In genomic region chr5:30738127-30738828, GRCm38 (mm10) we compare ENCODE assay signal across 10 mouse cellular contexts. TPM values are rescaled to one million over a fixed set of nuclear protein-coding genes. Genes with fewer than 3 reads are reported as not detected.
A peak's percentile ranks its signal among the peaks of the same experiment; 100 is the strongest.
DNase-seq lines count a peak whose midpoint lies in the region; ATAC-seq lines count a peak whose summit lies in the region.
"Had no signal": no experiment of that assay in that cellular context is flagged by ENCODE, and none has a peak within 500 bp of the region (broad histone marks: within the 10 kb centered on the region; RNA-seq: fewer than 3 reads in every experiment).

No protein-coding gene starts in this region.

- H3K27me3 ChIP-seq in forebrain, embryonic 16.5 days (replicated peaks; ENCODE audit: control insufficient read depth, insufficient read depth, low read length), result no peaks in the 10 kb centered on the region
- H3K27me3 ChIP-seq in midbrain, embryonic 14.5 days (ENCODE audit: control insufficient read depth, insufficient read depth, low read length), result no peaks in the 10 kb centered on the region

- no peak overlapping the region for H3K9ac ChIP-seq in forebrain, embryonic 16.5 days (replicated peaks; ENCODE audit: low read depth, low read length)
- peak overlapping the region; percentile 20; the same call in 1 of the 2 replicates for H3K9ac ChIP-seq in midbrain, embryonic 14.5 days (replicated peaks; ENCODE audit: low read length)

- H3K36me3 ChIP-seq in forebrain, embryonic 16.5 days (ENCODE audit: control insufficient read depth, insufficient read depth), result no peaks in the 10 kb centered on the region; the same call in 1 of the 2 replicates
- peaks cover 23% of the 10 kb centered on the region for H3K36me3 ChIP-seq in midbrain, embryonic 14.5 days (ENCODE audit: control insufficient read depth, insufficient read depth, low read length)
- H3K36me3 ChIP-seq: G1E had no signal

- no peaks in the 10 kb centered on the region for H3K9me3 ChIP-seq in forebrain, embryonic 16.5 days (ENCODE audit: control insufficient read depth, low read length)
- no peaks in the 10 kb centered on the region for H3K9me3 ChIP-seq in midbrain, embryonic 14.5 days (ENCODE audit: control insufficient read depth, low read length)
- H3K9me3 ChIP-seq: G1E had no signal

- peak overlapping the region; percentile 89 for H3K27ac ChIP-seq in forebrain, embryonic 16.5 days (ENCODE audit: low read length)
- H3K27ac ChIP-seq in midbrain, embryonic 14.5 days (replicated peaks; ENCODE audit: low read depth, low read length), result peak overlapping the region; percentile 56
- H3K27ac ChIP-seq: macrophage had no signal

- H3K4me2 ChIP-seq in forebrain, embryonic 16.5 days (ENCODE audit: low read length), result peak overlapping the region; percentile 26
- peak overlapping the region; percentile 17; the same call in 1 of the 2 replicates for H3K4me2 ChIP-seq in midbrain, embryonic 14.5 days (ENCODE audit: low read length)

- peaks cover 58% of the 10 kb centered on the region for H3K4me1 ChIP-seq in forebrain, embryonic 16.5 days (replicated peaks; ENCODE audit: control insufficient read depth, insufficient read depth, low read length)
- H3K4me1 ChIP-seq in midbrain, embryonic 14.5 days (ENCODE audit: control insufficient read depth, insufficient read depth, low read length), result peaks cover 27% of the 10 kb centered on the region

- DNase-seq in gastrocnemius, postnatal 25 days, result peak; percentile 16
- DNase-seq in gastrocnemius, postnatal 4 days (ENCODE audit: low spot score in 2 of 2), result no peak
- DNase-seq in R1 (ENCODE audit: low read depth, low spot score), result peak; percentile 18
- DNase-seq in midbrain, embryonic 14.5 days, result peak; percentile 26
- no peak for DNase-seq in thymus, postnatal 4 days
- DNase-seq in retina, embryonic 14.5 days (ENCODE audit: low spot score), result no peak
- DNase-seq in urinary bladder, postnatal 4 days (ENCODE audit: low spot score in 2 of 2), result no peak

- peak overlapping the region; percentile 1; the same call in 1 of the 2 replicates for H3K4me3 ChIP-seq in forebrain, embryonic 16.5 days (replicated peaks; ENCODE audit: low read length)
- H3K4me3 ChIP-seq in midbrain, embryonic 14.5 days (replicated peaks; ENCODE audit: low read depth, low read length), result no peak overlapping the region

- 15% methylated on average over 10 of the region's 10 CpGs for WGBS in forebrain, embryonic 16.5 days
- 41% methylated on average over 10 of the region's 10 CpGs for WGBS in midbrain, embryonic 14.5 days

- peak; percentile 78 for ATAC-seq in forebrain, embryonic 16.5 days
- no peak for ATAC-seq in midbrain, embryonic 14.5 days (ENCODE audit: low FRiP score, low TSS enrichment)

RNA-seq across cellular contexts. Expression of gene Dpysl5, which starts 26.9 kb away (rescaled TPM):
- total RNA-seq in gastrocnemius, postnatal 25 days (2021), result 1 to 10 TPM; 1.0 to 2.0 TPM
- 1 to 10 TPM; 5.6 to 7.4 TPM for total RNA-seq in gastrocnemius, postnatal 4 days (2021)
- polyA plus RNA-seq in forebrain, embryonic 16.5 days (2015; fragmentation: Nextera tagmentation; extraction: Ambion mirVana), result 274 and 278 TPM in 2 replicates
- 219 and 240 TPM in 2 replicates for polyA plus RNA-seq in midbrain, embryonic 14.5 days (2014; fragmentation: Nextera tagmentation; extraction: Ambion mirVana)
- polyA plus RNA-seq: G1E, macrophage had no signal

Comparison
In these comparisons a context has a peak if more than half of its experiments do, and no peak if none do; other contexts are left out.
1. DNase-seq: peak in gastrocnemius, postnatal 25 days (single experiment), R1 (single experiment) and midbrain, embryonic 14.5 days (single experiment); none in gastrocnemius, postnatal 4 days (0 of 2), thymus, postnatal 4 days (single experiment), retina, embryonic 14.5 days (single experiment) and urinary bladder, postnatal 4 days (0 of 2).